Mouse (Mus musculus) forebrain, embryonic 14.5 days (tissue): ENCODE measurements at regions not wholly inside any gene's neighbourhood (a gene's known extent, or its start where the extent isn't known, plus 50 kb on each side); places are given as distances from the start of the nearest gene placed in this dataset.
"Not testable (repeated sequence)": the region's sequence is repeated elsewhere in the genome, so short reads cannot be mapped to it uniquely, and the experiment has no call there.

Experiments used
- ATAC-seq: fragments of 200-750 bp; cut with Nextera tagmentation; 2 replicates; pipeline ENCODE4 v1.8.0; 2017; ENCODE audit warnings: mild to moderate bottlenecking, moderate library complexity
- DNase-seq: peaks from one replicate; pipeline ENCODE4 v3.0.0-alpha.2; 2015; ENCODE audit warnings: low spot score
- H3K27ac ChIP-seq: fragments of 300-500 bp; sonication (generic); 2 replicates; pipeline ENCODE4 v1.5.1; 2014; ENCODE audit warnings: low read depth, mild to moderate bottlenecking, control low read depth, low read length, moderate library complexity
- H3K27me3 ChIP-seq: fragments of 300-500 bp; sonication (generic); replicated peaks from 2 replicates; pipeline ENCODE4 v1.6.1; 2014; ENCODE audit warnings: low read length, control low read depth, mixed read lengths; ENCODE audit not compliant: control insufficient read depth, insufficient read depth
- H3K36me3 ChIP-seq: fragments of 300-500 bp; sonication (generic); 2 replicates; pipeline ENCODE4 v1.6.1; 2014; ENCODE audit warnings: low read length, control low read depth; ENCODE audit not compliant: control insufficient read depth, insufficient read depth
- H3K4me1 ChIP-seq: fragments of 300-500 bp; sonication (generic); 2 replicates; pipeline ENCODE4 v1.6.1; 2014; ENCODE audit warnings: antibody characterized with exemption, low read length, control low read depth; ENCODE audit not compliant: control insufficient read depth, insufficient read depth
- H3K4me2 ChIP-seq: fragments of 300-500 bp; sonication (generic); 2 replicates; pipeline ENCODE4 v1.6.1; 2014; ENCODE audit warnings: mild to moderate bottlenecking, control low read depth, low read length
- H3K4me3 ChIP-seq: fragments of 300-500 bp; sonication (generic); 2 replicates; pipeline ENCODE4 v1.5.1; 2014; ENCODE audit warnings: low read depth, low read length, control low read depth
- H3K9ac ChIP-seq: fragments of 300-500 bp; sonication (generic); 2 replicates; pipeline ENCODE4 v1.6.1; 2014; ENCODE audit warnings: mild to moderate bottlenecking, low read length, control low read depth, moderate library complexity
- H3K9me3 ChIP-seq: fragments of 300-500 bp; sonication (generic); replicated peaks from 2 replicates; pipeline ENCODE4 v1.6.1; 2016; ENCODE audit warnings: low read length, control low read depth, mixed read lengths; ENCODE audit not compliant: control insufficient read depth
- WGBS: fragments of 180-500 bp; shearing (Covaris S2); extraction: QIAGEN DNeasy Blood & Tissue Kit; methylation state at CpG from one replicate; pipeline ENCODE4 v1.1.7; 2014; 5-methylcytosine and 5-hydroxymethylcytosine counted together

DNA sequence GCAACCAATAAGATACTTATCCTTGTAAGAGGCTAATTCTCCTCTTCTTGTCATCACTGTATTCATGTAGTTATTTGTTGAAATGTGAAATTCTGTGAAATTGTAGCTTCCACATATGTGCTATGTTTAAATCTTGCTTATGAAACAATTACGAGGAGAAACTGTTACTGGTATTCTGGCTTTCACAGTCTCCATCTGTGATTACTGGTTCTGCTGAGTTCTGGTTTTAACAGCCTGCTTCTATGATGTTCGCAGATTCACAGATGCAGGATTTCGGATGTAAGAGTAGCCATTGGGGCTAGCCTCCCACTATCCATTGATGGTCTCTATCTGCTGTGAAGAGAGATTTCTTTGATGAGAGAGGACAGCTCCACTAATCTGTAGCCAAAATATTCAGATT is 1067.2 kb upstream of the Aga start:
- no peaks in the 10 kb centered on the region for H3K9me3 ChIP-seq
- H3K27me3 ChIP-seq = no peaks in the 10 kb centered on the region
- WGBS = 89% methylated on average over 3 of the region's 3 CpGs
- no peaks in the 10 kb centered on the region for H3K4me1 ChIP-seq
- H3K4me2 ChIP-seq = no peak overlapping the region
- no peaks in the 10 kb centered on the region for H3K36me3 ChIP-seq
- no peak overlapping the region for H3K9ac ChIP-seq
- H3K4me3 ChIP-seq = no peak overlapping the region
- no peak overlapping the region for H3K27ac ChIP-seq
- DNase-seq = no peak
- ATAC-seq = no peak

DNA sequence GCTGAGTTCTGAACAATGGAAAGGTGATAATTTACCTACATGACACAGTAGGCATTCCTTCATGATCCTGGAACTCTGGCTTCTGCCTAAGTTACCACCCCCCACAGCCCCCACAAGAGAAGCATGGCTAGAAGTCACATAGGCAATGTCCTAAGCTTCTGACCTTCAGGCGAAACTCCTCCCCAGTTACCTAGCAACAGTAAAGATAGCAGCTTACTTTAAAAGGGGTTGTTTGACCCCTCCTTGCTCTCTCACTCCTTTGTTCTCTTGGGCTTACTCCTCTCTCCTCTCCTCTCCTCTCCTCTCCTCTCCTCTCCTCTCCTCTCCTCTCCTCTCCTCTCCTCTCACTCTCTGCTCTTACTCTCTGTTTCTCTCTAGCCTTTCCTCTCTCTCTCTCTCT is 1059.8 kb upstream of the Aga start:
- H3K9ac ChIP-seq, H3K27ac ChIP-seq, H3K36me3 ChIP-seq, ATAC-seq, H3K4me3 ChIP-seq, DNase-seq, H3K4me2 ChIP-seq, H3K27me3 ChIP-seq, H3K9me3 ChIP-seq, H3K4me1 ChIP-seq: not testable (repeated sequence)
- 75% methylated on average over 1 of the region's 1 CpGs for WGBS

DNA sequence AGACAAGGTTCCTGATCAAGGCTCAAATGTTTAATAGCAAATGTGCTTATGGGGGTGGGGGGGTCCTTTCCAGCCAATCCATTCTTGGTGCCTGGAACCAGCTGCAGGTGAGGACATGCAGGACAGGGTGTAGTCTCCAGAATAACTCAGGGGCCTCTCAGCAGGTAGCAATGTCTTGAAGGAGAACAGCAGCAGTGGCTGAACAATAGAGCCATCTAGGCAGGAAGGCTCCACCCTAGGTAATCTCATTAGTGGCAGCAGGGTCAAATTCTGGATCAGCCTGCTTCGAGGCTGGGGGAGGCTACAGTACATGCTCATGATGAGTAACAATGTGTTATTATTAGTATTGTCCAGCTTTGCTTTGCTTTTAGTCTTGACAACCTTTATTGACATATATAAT is 1055.9 kb upstream of the Aga start:
- H3K36me3 ChIP-seq = no peaks in the 10 kb centered on the region
- ATAC-seq (no peak), DNase-seq (no peak)
- H3K9me3 ChIP-seq = no peaks in the 10 kb centered on the region
- WGBS = 18% methylated on average over 1 of the region's 1 CpGs
- no peaks in the 10 kb centered on the region for H3K27me3 ChIP-seq
- no peak overlapping the region for H3K4me3 ChIP-seq
- H3K9ac ChIP-seq = no peak overlapping the region
- H3K4me1 ChIP-seq = no peaks in the 10 kb centered on the region
- H3K4me2 ChIP-seq = no peak overlapping the region
- no peak overlapping the region for H3K27ac ChIP-seq

DNA sequence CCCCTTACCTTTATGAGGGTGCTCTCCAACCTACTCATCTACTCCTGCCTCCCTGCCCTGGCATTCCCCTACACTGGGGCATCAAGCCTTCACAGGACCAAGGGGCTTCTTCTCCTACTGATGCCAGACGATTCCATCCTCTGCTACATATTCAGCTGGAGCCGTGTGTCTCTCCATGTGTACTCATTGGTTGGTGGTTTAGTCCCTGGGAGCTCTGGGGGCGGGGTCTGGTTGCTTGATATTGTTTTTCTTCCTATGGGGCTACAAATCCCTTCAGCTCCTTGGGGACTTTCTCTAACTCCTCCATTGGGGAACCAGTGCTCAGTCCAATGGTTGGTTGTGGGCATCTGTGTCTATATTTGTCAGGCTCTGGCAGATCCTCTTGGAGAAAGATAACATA is 1055.3 kb upstream of the Aga start:
- 69% methylated on average over 3 of the region's 3 CpGs for WGBS
- Histone ChIP-seq H3K4me3 (no peak overlapping the region), H3K9ac (no peak overlapping the region), H3K27ac (no peak overlapping the region), H3K4me1 (no peaks in the 10 kb centered on the region), H3K4me2 (no peak overlapping the region), H3K36me3 (no peaks in the 10 kb centered on the region), H3K9me3 (no peaks in the 10 kb centered on the region), H3K27me3 (no peaks in the 10 kb centered on the region)
- no peak for DNase-seq
- no peak for ATAC-seq

DNA sequence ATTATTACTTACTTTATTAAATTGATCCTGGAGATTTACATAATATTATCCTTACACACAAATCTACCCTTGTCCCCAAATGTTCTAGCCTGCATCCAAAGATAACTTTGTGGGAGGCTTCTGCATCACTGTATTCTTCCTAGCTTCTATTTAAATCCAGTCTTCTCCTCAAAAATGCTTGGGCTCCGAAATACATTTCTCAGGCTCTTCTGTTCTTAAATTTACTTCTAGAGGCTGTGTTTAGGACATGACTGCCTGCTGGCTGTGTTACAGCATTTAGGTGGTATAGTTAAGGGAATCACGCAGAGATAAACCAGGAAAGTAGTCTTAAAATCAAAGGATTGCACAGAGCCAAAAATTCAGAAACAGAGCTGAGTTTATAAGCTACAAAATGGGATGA is 1009.1 kb upstream of the Aga start:
- H3K27me3 ChIP-seq = no peaks in the 10 kb centered on the region
- ATAC-seq = no peak
- no peak overlapping the region for H3K4me2 ChIP-seq
- DNase-seq = no peak
- no peaks in the 10 kb centered on the region for H3K36me3 ChIP-seq
- no peaks in the 10 kb centered on the region for H3K4me1 ChIP-seq
- H3K9me3 ChIP-seq = no peaks in the 10 kb centered on the region
- H3K4me3 ChIP-seq = no peak overlapping the region
- no peak overlapping the region for H3K27ac ChIP-seq
- WGBS = 92% methylated on average over 2 of the region's 2 CpGs
- no peak overlapping the region for H3K9ac ChIP-seq

DNA sequence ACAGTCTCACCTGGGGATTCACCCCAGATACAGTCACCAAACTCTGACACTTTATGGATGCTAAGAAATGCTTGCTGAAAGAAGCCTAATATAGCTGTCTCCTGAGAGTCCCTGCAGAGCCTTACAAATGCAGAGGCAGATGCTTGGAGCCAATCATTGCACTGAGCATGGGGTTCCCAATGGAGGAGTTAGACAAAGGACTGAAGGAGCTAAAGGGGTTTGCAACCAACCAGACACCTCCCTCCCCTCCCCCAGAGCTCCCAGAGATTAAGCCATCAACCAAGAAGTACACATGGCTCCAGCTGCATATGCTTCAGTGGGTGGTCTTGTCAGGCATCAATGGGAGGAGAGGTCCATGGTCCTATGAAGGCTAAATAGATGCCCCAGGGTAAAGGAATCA is 999.7 kb upstream of the Aga start:
- H3K9ac ChIP-seq = no peak overlapping the region
- no peak for DNase-seq
- H3K36me3 ChIP-seq = no peaks in the 10 kb centered on the region
- no peak for ATAC-seq
- H3K27ac ChIP-seq = no peak overlapping the region
- H3K4me3 ChIP-seq = no peak overlapping the region
- no peaks in the 10 kb centered on the region for H3K9me3 ChIP-seq
- H3K27me3 ChIP-seq = no peaks in the 10 kb centered on the region
- no peak overlapping the region for H3K4me2 ChIP-seq
- H3K4me1 ChIP-seq = no peaks in the 10 kb centered on the region

DNA sequence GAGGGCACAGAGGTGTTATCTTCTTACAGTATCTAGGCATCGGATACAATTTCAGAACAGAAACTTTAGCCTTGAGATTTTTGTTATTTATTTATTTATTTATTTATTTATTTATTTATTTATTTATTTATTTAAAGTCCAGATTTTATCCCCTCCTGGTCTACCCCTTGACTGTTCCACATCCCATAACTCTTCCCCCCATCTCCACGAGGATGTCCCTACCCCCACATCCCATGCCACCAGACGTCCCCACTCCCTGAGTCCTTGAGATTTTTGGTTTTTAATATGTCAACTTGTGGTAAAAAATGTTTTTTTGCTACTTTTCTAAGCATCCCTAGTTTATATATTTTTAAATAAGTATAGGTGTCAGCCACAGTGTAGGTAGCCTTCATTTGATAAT is 968.2 kb upstream of the Aga start:
- no peak overlapping the region for H3K27ac ChIP-seq
- no peak overlapping the region for H3K4me2 ChIP-seq
- 83% methylated on average over 3 of the region's 3 CpGs for WGBS
- ATAC-seq = no peak
- no peaks in the 10 kb centered on the region for H3K27me3 ChIP-seq
- no peaks in the 10 kb centered on the region for H3K9me3 ChIP-seq
- no peaks in the 10 kb centered on the region for H3K4me1 ChIP-seq
- no peak overlapping the region for H3K4me3 ChIP-seq
- no peak overlapping the region for H3K9ac ChIP-seq
- no peaks in the 10 kb centered on the region for H3K36me3 ChIP-seq
- DNase-seq = no peak

DNA sequence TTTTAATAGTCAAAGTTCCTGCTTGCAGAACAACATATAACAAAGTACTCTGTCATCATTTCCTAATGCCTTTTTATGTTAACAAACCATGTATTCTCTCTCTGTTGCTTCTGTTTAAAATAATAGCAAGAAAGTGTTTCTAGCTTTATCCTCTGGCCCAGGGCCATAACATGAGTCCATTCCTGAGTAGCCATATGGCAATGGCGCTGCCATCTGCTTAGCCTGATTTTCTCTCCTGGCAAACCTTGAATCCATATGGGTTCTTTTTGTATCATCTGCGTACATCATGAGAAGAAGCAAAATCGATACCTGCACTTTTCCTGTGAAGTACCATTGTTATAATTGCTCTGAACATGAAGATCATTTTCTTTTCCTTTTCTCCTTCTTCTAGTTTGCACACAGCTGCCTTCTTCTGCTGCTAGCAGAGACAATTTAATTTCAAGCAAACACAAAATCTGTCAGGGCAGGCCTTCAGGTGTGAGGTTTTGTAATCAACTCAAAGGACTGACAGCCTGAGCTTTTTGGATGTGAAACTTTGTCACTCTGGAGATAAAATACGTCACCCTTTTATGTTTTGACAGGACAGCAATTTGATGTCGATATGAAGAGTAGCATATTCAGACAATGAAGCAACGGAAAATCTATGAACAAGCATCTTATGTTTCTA is 940.2 kb upstream of the Aga start:
- Histone ChIP-seq H3K36me3 (no peaks in the 10 kb centered on the region), H3K4me2 (no peak overlapping the region), H3K27ac (no peak overlapping the region), H3K27me3 (no peaks in the 10 kb centered on the region), H3K9ac (no peak overlapping the region), H3K4me1 (no peaks in the 10 kb centered on the region), H3K9me3 (no peaks in the 10 kb centered on the region), H3K4me3 (no peak overlapping the region)
- peak; percentile 90 for ATAC-seq
- peak; percentile 77 for DNase-seq
- WGBS = 63% methylated on average over 6 of the region's 6 CpGs
